Mouse (Mus musculus) midbrain, embryonic 15.5 days (tissue): ENCODE results near the gene Stk32c. TPM values are rescaled to one million over a fixed set of nuclear protein-coding genes. Genes with fewer than 3 reads are reported as not detected.

ENCODE experiments used
- ATAC-seq: fragments of 200-750 bp; cut with Nextera tagmentation; replicated peaks from 2 replicates; pipeline ENCODE4 v1.8.0; 2017; ENCODE audit warnings: moderate TSS enrichment
- H3K27ac ChIP-seq: fragments of 300-500 bp; sonication (generic); 2 replicates; pipeline ENCODE4 v1.5.1; 2015; ENCODE audit warnings: mild to moderate bottlenecking, inconsistent platforms
- H3K27me3 ChIP-seq: fragments of 300-500 bp; sonication (generic); replicated peaks from 2 replicates; pipeline ENCODE4 v1.6.1; 2015; ENCODE audit warnings: inconsistent platforms
- H3K36me3 ChIP-seq: fragments of 300-500 bp; sonication (generic); replicated peaks from 2 replicates; pipeline ENCODE4 v1.6.1; 2015; ENCODE audit warnings: inconsistent platforms
- H3K4me1 ChIP-seq: fragments of 300-500 bp; sonication (generic); 2 replicates; pipeline ENCODE4 v1.6.1; 2015; ENCODE audit warnings: inconsistent platforms
- H3K4me2 ChIP-seq: fragments of 300-500 bp; sonication (generic); 2 replicates; pipeline ENCODE4 v1.6.1; 2015; ENCODE audit warnings: inconsistent platforms, mild to moderate bottlenecking, moderate library complexity
- H3K4me3 ChIP-seq: fragments of 300-500 bp; sonication (generic); 2 replicates; pipeline ENCODE4 v1.5.1; 2015; ENCODE audit warnings: mild to moderate bottlenecking, inconsistent platforms
- H3K9ac ChIP-seq: fragments of 300-500 bp; sonication (generic); 2 replicates; pipeline ENCODE4 v1.6.1; 2015; ENCODE audit warnings: mild to moderate bottlenecking, inconsistent platforms
- H3K9me3 ChIP-seq: fragments of 300-500 bp; sonication (generic); 2 replicates; pipeline ENCODE4 v1.6.1; 2016; ENCODE audit warnings: inconsistent platforms
- WGBS: fragments of 180-500 bp; shearing (Covaris S2); methylation state at CpG from one replicate; pipeline ENCODE4 v1.1.7; 2015; ENCODE audit warnings: mixed read lengths; 5-methylcytosine and 5-hydroxymethylcytosine counted together
- polyA plus RNA-seq: library from polyadenylated mRNA; unstranded; fragments of >200 nt; fragmentation: Nextera tagmentation; extraction: Ambion mirVana; gene quantifications from 2 replicates; pipeline ENCODE4 v1.2.1, GENCODE M21; 2015

Gene Stk32c
- polyA plus RNA-seq, 1 experiment from 2014 or later = 2.3 TPM

GRCm38 (mm10) chr7:139224070-139224469 lies 11.0 kb upstream of the Stk32c start:
- no peaks in the 10 kb centered on the region for H3K36me3 ChIP-seq
- no peaks in the 10 kb centered on the region for H3K4me1 ChIP-seq
- no peak overlapping the region for H3K4me3 ChIP-seq
- no peak overlapping the region for H3K27ac ChIP-seq
- no peaks in the 10 kb centered on the region for H3K27me3 ChIP-seq
- no peak overlapping the region for H3K9ac ChIP-seq
- no peak overlapping the region for H3K4me2 ChIP-seq
- ATAC-seq = no peak
- no peaks in the 10 kb centered on the region for H3K9me3 ChIP-seq
- 72% methylated on average over 1 of the region's 1 CpGs for WGBS

GRCm38 (mm10) chr7:139222341-139222740 lies 9.2 kb upstream of the Stk32c start:
- Histone ChIP-seq H3K36me3 (no peaks in the 10 kb centered on the region), H3K4me2 (no peak overlapping the region), H3K27me3 (no peaks in the 10 kb centered on the region), H3K27ac (no peak overlapping the region), H3K4me1 (no peaks in the 10 kb centered on the region), H3K9me3 (no peaks in the 10 kb centered on the region), H3K4me3 (no peak overlapping the region), H3K9ac (no peak overlapping the region)
- no peak for ATAC-seq
- 66% methylated on average over 4 of the region's 4 CpGs for WGBS

GRCm38 (mm10) chr7:139221856-139222255 lies 8.7 kb upstream of the Stk32c start:
- Histone ChIP-seq H3K4me1 (no peaks in the 10 kb centered on the region), H3K4me3 (no peak overlapping the region), H3K9me3 (no peaks in the 10 kb centered on the region), H3K9ac (no peak overlapping the region), H3K27me3 (no peaks in the 10 kb centered on the region), H3K36me3 (no peaks in the 10 kb centered on the region), H3K27ac (no peak overlapping the region), H3K4me2 (no peak overlapping the region)
- no peak for ATAC-seq
- 55% methylated on average over 2 of the region's 2 CpGs for WGBS

- 82% methylated on average over 5 of the region's 5 CpGs for WGBS
- H3K9ac ChIP-seq = no peak overlapping the region
- H3K4me2 ChIP-seq = no peak overlapping the region
- no peaks in the 10 kb centered on the region for H3K27me3 ChIP-seq
- H3K4me3 ChIP-seq = no peak overlapping the region
- no peak overlapping the region for H3K27ac ChIP-seq
- no peaks in the 10 kb centered on the region for H3K4me1 ChIP-seq
- H3K9me3 ChIP-seq = no peaks in the 10 kb centered on the region
- no peaks in the 10 kb centered on the region for H3K36me3 ChIP-seq
- no peak for ATAC-seq
Measured at GRCm38 (mm10) chr7:139221072-139221471, 8.0 kb upstream of the Stk32c start.

GRCm38 (mm10) chr7:139220303-139220702 lies 7.2 kb upstream of the Stk32c start:
- no peak overlapping the region for H3K9ac ChIP-seq
- WGBS = 27% methylated on average over 2 of the region's 2 CpGs
- H3K9me3 ChIP-seq = no peaks in the 10 kb centered on the region
- no peak overlapping the region for H3K4me2 ChIP-seq
- no peak for ATAC-seq
- no peaks in the 10 kb centered on the region for H3K27me3 ChIP-seq
- no peak overlapping the region for H3K4me3 ChIP-seq
- H3K36me3 ChIP-seq = no peaks in the 10 kb centered on the region
- no peaks in the 10 kb centered on the region for H3K4me1 ChIP-seq
- H3K27ac ChIP-seq = no peak overlapping the region

GRCm38 (mm10) chr7:139219486-139219885 lies 6.4 kb upstream of the Stk32c start:
- no peak overlapping the region for H3K27ac ChIP-seq
- no peaks in the 10 kb centered on the region for H3K9me3 ChIP-seq
- H3K4me3 ChIP-seq = no peak overlapping the region
- no peaks in the 10 kb centered on the region for H3K27me3 ChIP-seq
- WGBS = 82% methylated on average over 5 of the region's 5 CpGs
- ATAC-seq = no peak
- H3K4me1 ChIP-seq = no peaks in the 10 kb centered on the region
- no peak overlapping the region for H3K4me2 ChIP-seq
- H3K36me3 ChIP-seq = no peaks in the 10 kb centered on the region
- H3K9ac ChIP-seq = no peak overlapping the region

GRCm38 (mm10) chr7:139218641-139219415 lies 5.7 kb upstream of the Stk32c start:
- no peak for ATAC-seq
- WGBS = 63% methylated on average over 6 of the region's 6 CpGs
- H3K36me3 ChIP-seq = no peaks in the 10 kb centered on the region
- H3K27ac ChIP-seq = no peak overlapping the region
- peaks cover 3% of the 10 kb centered on the region; the same call in 1 of the 2 replicates for H3K4me1 ChIP-seq
- no peak overlapping the region for H3K4me3 ChIP-seq
- H3K9ac ChIP-seq = no peak overlapping the region
- H3K9me3 ChIP-seq = no peaks in the 10 kb centered on the region
- H3K27me3 ChIP-seq = no peaks in the 10 kb centered on the region
- no peak overlapping the region for H3K4me2 ChIP-seq

GRCm38 (mm10) chr7:139217046-139217445 lies 3.9 kb upstream of the Stk32c start:
- no peaks in the 10 kb centered on the region for H3K36me3 ChIP-seq
- WGBS = 82% methylated on average over 7 of the region's 7 CpGs
- no peaks in the 10 kb centered on the region for H3K9me3 ChIP-seq
- no peak overlapping the region for H3K4me2 ChIP-seq
- H3K9ac ChIP-seq = no peak overlapping the region
- no peaks in the 10 kb centered on the region for H3K27me3 ChIP-seq
- ATAC-seq = no peak
- no peak overlapping the region for H3K27ac ChIP-seq
- H3K4me1 ChIP-seq = peaks cover 14% of the 10 kb centered on the region
- H3K4me3 ChIP-seq = no peak overlapping the region

- H3K4me2 ChIP-seq = no peak overlapping the region
- WGBS = 96% methylated on average over 9 of the region's 9 CpGs
- no peak overlapping the region for H3K27ac ChIP-seq
- no peaks in the 10 kb centered on the region for H3K27me3 ChIP-seq
- no peaks in the 10 kb centered on the region for H3K36me3 ChIP-seq
- ATAC-seq = no peak
- H3K4me1 ChIP-seq = peaks cover 18% of the 10 kb centered on the region
- no peak overlapping the region for H3K9ac ChIP-seq
- no peaks in the 10 kb centered on the region for H3K9me3 ChIP-seq
- H3K4me3 ChIP-seq = no peak overlapping the region
Measured at GRCm38 (mm10) chr7:139216464-139216863, 3.4 kb upstream of the Stk32c start.

GRCm38 (mm10) chr7:139215946-139216345 lies 2.8 kb upstream of the Stk32c start:
- 82% methylated on average over 7 of the region's 7 CpGs for WGBS
- H3K4me1 ChIP-seq = peaks cover 18% of the 10 kb centered on the region
- no peaks in the 10 kb centered on the region for H3K27me3 ChIP-seq
- no peaks in the 10 kb centered on the region for H3K9me3 ChIP-seq
- H3K9ac ChIP-seq = no peak overlapping the region
- ATAC-seq = no peak
- H3K4me3 ChIP-seq = no peak overlapping the region
- H3K4me2 ChIP-seq = no peak overlapping the region
- no peaks in the 10 kb centered on the region for H3K36me3 ChIP-seq
- no peak overlapping the region for H3K27ac ChIP-seq

GRCm38 (mm10) chr7:139215516-139215915 lies 2.4 kb upstream of the Stk32c start:
- no peak overlapping the region for H3K9ac ChIP-seq
- H3K9me3 ChIP-seq = no peaks in the 10 kb centered on the region
- no peak for ATAC-seq
- no peaks in the 10 kb centered on the region for H3K36me3 ChIP-seq
- WGBS = 52% methylated on average over 1 of the region's 1 CpGs
- no peaks in the 10 kb centered on the region for H3K27me3 ChIP-seq
- H3K4me1 ChIP-seq = peaks cover 18% of the 10 kb centered on the region
- no peak overlapping the region for H3K4me2 ChIP-seq
- no peak overlapping the region for H3K4me3 ChIP-seq
- no peak overlapping the region for H3K27ac ChIP-seq

GRCm38 (mm10) chr7:139214596-139215340 lies 1.7 kb upstream of the Stk32c start:
- H3K4me1 ChIP-seq = peaks cover 18% of the 10 kb centered on the region
- no peaks in the 10 kb centered on the region for H3K9me3 ChIP-seq
- no peak overlapping the region for H3K27ac ChIP-seq
- H3K4me2 ChIP-seq = no peak overlapping the region
- H3K27me3 ChIP-seq = no peaks in the 10 kb centered on the region
- 77% methylated on average over 14 of the region's 14 CpGs for WGBS
- ATAC-seq = no peak
- H3K4me3 ChIP-seq = no peak overlapping the region
- no peaks in the 10 kb centered on the region for H3K36me3 ChIP-seq
- no peak overlapping the region for H3K9ac ChIP-seq
